Mouse (Mus musculus) hindbrain, embryonic 15.5 days (tissue): ENCODE measurements at regions not wholly inside any gene's neighbourhood (a gene's known extent, or its start where the extent isn't known, plus 50 kb on each side); places are given as distances from the start of the nearest gene placed in this dataset.
"Not testable (repeated sequence)": the region's sequence is repeated elsewhere in the genome, so short reads cannot be mapped to it uniquely, and the experiment has no call there.

ENCODE experiments used
- ATAC-seq: fragments of 200-750 bp; cut with Nextera tagmentation; 2 replicates; pipeline ENCODE4 v1.8.0; 2017; ENCODE audit warnings: low read depth, moderate number of reproducible peaks, moderate TSS enrichment; ENCODE audit not compliant: low FRiP score
- H3K27ac ChIP-seq: fragments of 300-500 bp; sonication (generic); replicated peaks from 2 replicates; pipeline ENCODE4 v1.5.1; 2015; ENCODE audit warnings: mild to moderate bottlenecking, inconsistent platforms
- H3K27me3 ChIP-seq: fragments of 300-500 bp; sonication (generic); 2 replicates; pipeline ENCODE4 v1.6.1; 2015; ENCODE audit warnings: control low read depth, inconsistent platforms
- H3K36me3 ChIP-seq: fragments of 300-500 bp; sonication (generic); 2 replicates; pipeline ENCODE4 v1.6.1; 2015; ENCODE audit warnings: control low read depth, inconsistent platforms
- H3K4me1 ChIP-seq: fragments of 300-500 bp; sonication (generic); replicated peaks from 2 replicates; pipeline ENCODE4 v1.6.1; 2015; ENCODE audit warnings: control low read depth, inconsistent platforms
- H3K4me2 ChIP-seq: fragments of 300-500 bp; sonication (generic); 2 replicates; pipeline ENCODE4 v1.6.1; 2015; ENCODE audit warnings: moderate library complexity, mild to moderate bottlenecking, inconsistent platforms
- H3K4me3 ChIP-seq: fragments of 300-500 bp; sonication (generic); 2 replicates; pipeline ENCODE4 v1.5.1; 2015; ENCODE audit warnings: mild to moderate bottlenecking, inconsistent platforms
- H3K9ac ChIP-seq: fragments of 300-500 bp; sonication (generic); 2 replicates; pipeline ENCODE4 v1.6.1; 2015; ENCODE audit warnings: inconsistent platforms
- H3K9me3 ChIP-seq: fragments of 300-500 bp; sonication (generic); 2 replicates; pipeline ENCODE4 v1.6.1; 2016; ENCODE audit warnings: control low read depth, inconsistent platforms
- WGBS: fragments of 180-500 bp; shearing (Covaris S2); methylation state at CpG from one replicate; pipeline ENCODE4 v1.1.7; 2015; 5-methylcytosine and 5-hydroxymethylcytosine counted together

DNA sequence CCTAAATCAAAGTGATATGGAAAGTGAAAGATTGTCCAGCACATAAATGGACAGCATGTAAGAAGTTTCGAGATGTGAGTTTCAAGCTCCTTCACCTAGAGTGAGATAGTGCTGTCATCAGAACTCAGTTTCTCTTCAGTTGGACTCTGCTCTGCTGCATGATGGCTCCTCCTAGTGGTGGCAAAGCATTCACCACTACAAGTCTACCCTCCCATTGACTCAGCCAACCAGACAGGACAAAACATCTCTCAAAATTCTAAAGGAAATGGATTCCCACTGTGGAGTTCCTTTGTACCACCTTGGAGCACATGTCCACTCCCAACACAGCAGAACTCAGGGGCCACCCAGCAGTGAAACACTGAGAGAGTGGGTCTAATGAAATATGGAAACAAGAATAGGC, 367.8 kb upstream of the Ngly1 start:
- 84% methylated on average over 1 of the region's 1 CpGs for WGBS
- Histone ChIP-seq H3K27ac (no peak overlapping the region), H3K4me3 (no peak overlapping the region), H3K27me3 (no peaks in the 10 kb centered on the region), H3K4me2 (no peak overlapping the region), H3K36me3 (no peaks in the 10 kb centered on the region), H3K9ac (no peak overlapping the region), H3K9me3 (no peaks in the 10 kb centered on the region), H3K4me1 (no peaks in the 10 kb centered on the region)
- no peak for ATAC-seq

DNA sequence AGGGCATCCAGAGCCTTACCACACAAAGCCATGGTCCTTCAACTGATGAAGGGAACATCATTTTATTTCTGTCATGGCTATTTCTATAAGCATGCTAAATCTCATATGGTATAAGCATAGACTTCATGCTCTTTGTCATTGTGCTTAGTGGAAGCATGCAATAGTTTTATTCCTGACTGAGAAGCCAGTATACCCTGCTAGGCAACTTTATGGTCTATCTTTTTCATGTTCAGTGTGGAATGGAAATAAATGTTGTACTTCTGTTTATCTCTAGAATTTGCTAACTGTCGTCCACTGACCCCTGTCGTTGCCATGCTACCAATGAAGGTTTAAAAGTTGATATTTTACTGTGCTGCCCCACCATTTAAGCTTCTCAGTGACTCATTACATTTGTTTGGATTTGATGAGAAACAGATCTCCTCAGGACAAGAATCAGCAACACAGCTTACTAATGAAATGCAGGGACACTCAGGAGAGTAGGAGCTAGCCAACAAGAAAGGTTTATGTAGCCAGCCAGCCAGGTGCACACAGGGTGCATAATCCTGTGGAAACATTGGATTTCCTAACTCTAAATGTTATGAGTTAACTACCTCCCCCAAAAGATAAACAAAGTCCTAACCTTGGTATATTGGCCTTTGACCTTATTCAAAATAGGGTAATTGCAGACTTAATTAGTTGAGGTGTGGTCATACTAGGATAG, 364.3 kb upstream of the Ngly1 start:
- no peaks in the 10 kb centered on the region for H3K4me1 ChIP-seq
- no peaks in the 10 kb centered on the region for H3K9me3 ChIP-seq
- no peak for ATAC-seq
- no peak overlapping the region for H3K4me2 ChIP-seq
- H3K27ac ChIP-seq: no peak overlapping the region
- H3K36me3 ChIP-seq: no peaks in the 10 kb centered on the region
- no peak overlapping the region for H3K4me3 ChIP-seq
- H3K9ac ChIP-seq: no peak overlapping the region
- WGBS: 87% methylated on average over 2 of the region's 2 CpGs
- no peaks in the 10 kb centered on the region for H3K27me3 ChIP-seq

DNA sequence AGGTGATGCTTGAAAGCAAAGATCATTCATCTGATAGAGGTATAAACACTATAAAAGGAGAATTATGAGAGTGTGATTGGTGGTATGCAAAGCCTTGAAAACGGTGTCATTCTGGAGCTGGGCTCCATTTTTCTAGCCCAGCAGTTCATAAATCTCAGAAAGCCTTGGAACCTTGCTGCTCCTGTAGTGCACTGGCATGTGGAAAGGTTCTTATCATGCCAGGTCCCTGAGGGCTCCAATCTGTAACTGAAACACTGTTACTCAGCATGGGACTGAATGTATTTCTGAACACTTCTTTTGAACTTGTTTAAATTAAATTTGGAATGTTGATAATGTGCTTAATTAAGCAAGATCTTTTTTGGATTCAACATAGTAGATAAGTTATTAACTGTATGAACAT, 352.0 kb upstream of the Ngly1 start:
- H3K9ac ChIP-seq: no peak overlapping the region
- no peaks in the 10 kb centered on the region for H3K4me1 ChIP-seq
- WGBS: 80% methylated on average over 1 of the region's 1 CpGs
- no peak overlapping the region for H3K4me3 ChIP-seq
- no peak for ATAC-seq
- no peaks in the 10 kb centered on the region for H3K27me3 ChIP-seq
- H3K4me2 ChIP-seq: no peak overlapping the region
- H3K9me3 ChIP-seq: no peaks in the 10 kb centered on the region
- no peaks in the 10 kb centered on the region for H3K36me3 ChIP-seq
- H3K27ac ChIP-seq: no peak overlapping the region

DNA sequence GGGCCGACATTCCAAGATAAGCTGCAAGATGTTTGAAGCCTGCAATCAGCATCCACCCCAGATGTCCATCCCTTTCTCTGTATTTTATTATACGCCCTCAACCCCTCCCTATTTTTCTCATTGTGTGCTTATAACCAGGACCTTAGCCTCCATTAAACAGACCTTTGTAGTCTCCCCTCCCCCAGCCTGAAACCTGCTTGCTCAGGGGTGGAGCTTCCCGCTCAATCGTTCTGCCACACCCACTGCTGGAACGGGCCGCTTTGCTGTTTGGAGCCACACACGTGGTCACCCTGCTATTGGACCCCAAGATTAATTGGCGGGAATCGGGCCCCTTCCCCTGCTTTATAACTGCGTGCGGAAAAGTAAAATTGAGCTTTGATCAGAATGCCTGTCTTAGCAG, 342.7 kb upstream of the Ngly1 start:
- H3K9me3 ChIP-seq, H3K4me2 ChIP-seq, H3K36me3 ChIP-seq, H3K9ac ChIP-seq, ATAC-seq, H3K27ac ChIP-seq, H3K27me3 ChIP-seq, H3K4me3 ChIP-seq, H3K4me1 ChIP-seq: not testable (repeated sequence)
- 88% methylated on average over 11 of the region's 11 CpGs for WGBS

GRCm38 (mm10) chr14:15913206-15913605, 335.9 kb upstream of the Ngly1 start:
- H3K9ac ChIP-seq, H3K9me3 ChIP-seq, H3K27me3 ChIP-seq, H3K27ac ChIP-seq, H3K4me1 ChIP-seq, H3K4me3 ChIP-seq, ATAC-seq, H3K4me2 ChIP-seq, H3K36me3 ChIP-seq: not testable (repeated sequence)
- WGBS: 71% methylated on average over 4 of the region's 4 CpGs

DNA sequence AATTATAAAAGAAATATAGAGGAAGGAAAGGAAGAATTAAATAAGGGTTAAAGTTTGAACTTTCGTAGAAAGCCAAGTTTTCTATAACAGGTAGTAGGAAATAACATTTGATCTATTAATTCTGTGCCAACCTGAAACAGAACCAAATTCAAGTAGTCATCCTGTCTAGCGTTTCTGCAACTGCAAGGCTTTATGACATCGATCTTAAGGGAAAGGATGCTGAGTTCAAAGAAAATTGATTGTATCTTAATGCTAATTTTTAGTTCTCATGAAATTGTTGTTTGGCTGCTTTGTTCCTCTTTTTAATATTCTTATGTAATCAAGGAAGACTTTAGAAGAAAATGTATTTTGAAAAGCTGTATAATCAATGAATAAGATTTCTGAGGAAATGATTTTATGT, 334.9 kb upstream of the Ngly1 start:
- 88% methylated on average over 3 of the region's 3 CpGs for WGBS
- no peaks in the 10 kb centered on the region for H3K9me3 ChIP-seq
- no peak for ATAC-seq
- H3K4me3 ChIP-seq: no peak overlapping the region
- no peaks in the 10 kb centered on the region for H3K27me3 ChIP-seq
- no peak overlapping the region for H3K4me2 ChIP-seq
- H3K9ac ChIP-seq: no peak overlapping the region
- no peaks in the 10 kb centered on the region for H3K36me3 ChIP-seq
- H3K4me1 ChIP-seq: no peaks in the 10 kb centered on the region
- no peak overlapping the region for H3K27ac ChIP-seq

GRCm38 (mm10) chr14:15924676-15925075, 324.4 kb upstream of the Ngly1 start:
- H3K27me3 ChIP-seq, H3K4me1 ChIP-seq, H3K9ac ChIP-seq, H3K4me2 ChIP-seq, H3K9me3 ChIP-seq, H3K36me3 ChIP-seq, H3K27ac ChIP-seq, H3K4me3 ChIP-seq, ATAC-seq: not testable (repeated sequence)
- 82% methylated on average over 3 of the region's 3 CpGs for WGBS

DNA sequence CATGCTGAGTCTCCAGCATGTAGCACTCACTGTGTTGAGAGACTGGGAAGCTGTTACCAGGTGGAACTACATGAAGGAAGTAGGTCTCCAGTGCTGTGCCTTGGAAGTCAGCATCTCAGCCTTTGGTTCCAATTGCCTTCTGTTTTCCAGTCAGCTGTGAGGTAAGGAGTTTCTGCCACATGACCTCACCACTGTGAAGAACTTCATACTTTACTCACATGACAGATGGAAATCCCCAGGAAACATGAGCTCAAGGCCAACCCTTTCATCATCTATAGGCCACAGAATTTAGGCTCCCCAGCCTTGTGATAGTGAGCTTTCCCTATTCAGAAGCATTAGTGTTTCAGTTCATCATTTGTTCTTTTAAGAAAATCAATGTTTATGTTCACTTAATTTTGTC, 314.4 kb upstream of the Ngly1 start:
- Histone ChIP-seq H3K4me3 (no peak overlapping the region), H3K9ac (no peak overlapping the region), H3K27ac (no peak overlapping the region), H3K9me3 (no peaks in the 10 kb centered on the region), H3K4me1 (no peaks in the 10 kb centered on the region), H3K36me3 (no peaks in the 10 kb centered on the region), H3K27me3 (no peaks in the 10 kb centered on the region), H3K4me2 (no peak overlapping the region)
- ATAC-seq: no peak

DNA sequence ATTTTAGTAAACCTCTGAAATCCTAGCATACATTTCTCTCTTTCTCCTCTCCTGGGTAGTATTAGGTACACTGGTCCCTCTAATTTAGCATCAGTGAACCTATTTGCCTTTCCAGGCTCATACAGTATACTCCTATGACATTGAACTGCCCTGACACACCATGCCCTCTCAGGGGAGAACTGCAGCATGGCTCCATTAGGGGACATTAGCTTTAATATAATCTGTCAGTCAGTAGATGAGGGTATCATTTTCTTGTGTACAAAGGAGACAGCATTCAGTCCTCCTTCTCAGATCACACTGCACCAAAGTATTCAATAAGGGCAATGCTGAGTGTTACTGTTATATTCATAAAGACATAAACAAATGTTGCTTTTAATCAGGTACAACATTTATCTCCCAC, 278.8 kb upstream of the Ngly1 start:
- no peaks in the 10 kb centered on the region for H3K36me3 ChIP-seq
- H3K27me3 ChIP-seq: no peaks in the 10 kb centered on the region
- H3K9me3 ChIP-seq: no peaks in the 10 kb centered on the region
- no peak overlapping the region for H3K27ac ChIP-seq
- no peak for ATAC-seq
- H3K9ac ChIP-seq: no peak overlapping the region
- H3K4me1 ChIP-seq: no peaks in the 10 kb centered on the region
- H3K4me3 ChIP-seq: no peak overlapping the region
- no peak overlapping the region for H3K4me2 ChIP-seq

DNA sequence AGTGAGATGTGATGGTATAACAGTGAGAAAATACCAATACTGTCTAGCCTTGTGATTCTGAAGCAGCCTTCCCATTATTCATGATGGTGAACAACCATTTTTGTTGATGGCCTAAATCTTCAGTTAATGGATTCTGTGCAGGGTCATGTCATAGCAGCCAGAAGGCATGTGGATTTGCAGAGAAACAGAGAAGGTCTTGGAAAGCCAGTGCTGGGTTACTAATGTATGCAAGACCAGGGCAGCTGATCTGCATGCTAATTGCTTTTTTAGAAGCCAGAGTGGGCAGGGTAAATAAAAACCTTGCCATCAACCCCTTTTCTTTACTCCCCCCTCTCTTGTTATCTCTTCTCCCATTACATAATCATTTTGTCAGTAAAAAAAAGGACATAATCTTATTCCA, 278.3 kb upstream of the Ngly1 start:
- H3K36me3 ChIP-seq: no peaks in the 10 kb centered on the region
- H3K4me1 ChIP-seq: no peaks in the 10 kb centered on the region
- ATAC-seq: no peak

GRCm38 (mm10) chr14:15971306-15971705, 277.8 kb upstream of the Ngly1 start:
- Histone ChIP-seq H3K4me1 (no peaks in the 10 kb centered on the region), H3K36me3 (no peaks in the 10 kb centered on the region), H3K27me3 (no peaks in the 10 kb centered on the region), H3K4me2 (no peak overlapping the region), H3K27ac (no peak overlapping the region), H3K9ac (no peak overlapping the region), H3K4me3 (no peak overlapping the region), H3K9me3 (no peaks in the 10 kb centered on the region)
- ATAC-seq: no peak

More for the DNA sequence above, 278.3 kb upstream of the Ngly1 start:
- no peak overlapping the region for H3K4me3 ChIP-seq
- no peaks in the 10 kb centered on the region for H3K9me3 ChIP-seq
- H3K9ac ChIP-seq: no peak overlapping the region
- H3K27ac ChIP-seq: no peak overlapping the region
- H3K4me2 ChIP-seq: no peak overlapping the region
- H3K27me3 ChIP-seq: no peaks in the 10 kb centered on the region

- Histone ChIP-seq H3K9me3 (no peaks in the 10 kb centered on the region), H3K4me1 (no peaks in the 10 kb centered on the region), H3K9ac (no peak overlapping the region), H3K27ac (no peak overlapping the region), H3K4me3 (no peak overlapping the region), H3K4me2 (no peak overlapping the region), H3K27me3 (no peaks in the 10 kb centered on the region), H3K36me3 (no peaks in the 10 kb centered on the region)
- no peak for ATAC-seq
- WGBS: 97% methylated on average over 1 of the region's 1 CpGs
These were observed 271.7 kb upstream of the Ngly1 start for GRCm38 (mm10) chr14:15977366-15977765.

DNA sequence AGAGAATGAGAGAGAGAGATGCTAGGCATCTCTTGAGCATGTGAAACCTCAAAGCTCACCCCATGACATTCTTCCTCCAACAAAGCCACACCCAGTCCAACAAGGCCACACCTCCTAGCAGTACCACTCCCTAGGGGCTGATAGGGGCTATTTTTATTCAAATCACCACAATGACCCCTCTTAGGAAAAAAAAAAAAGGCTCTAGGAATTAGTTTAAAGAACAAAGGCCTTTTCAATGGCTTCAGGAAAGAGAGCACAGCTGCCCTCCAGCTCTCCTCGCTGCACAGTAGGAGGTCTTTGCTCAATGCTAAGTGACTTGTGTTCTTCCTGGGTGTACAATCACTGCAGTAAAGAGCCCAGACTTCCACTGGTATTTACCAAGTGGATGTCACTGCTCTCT, 270.8 kb upstream of the Ngly1 start:
- Histone ChIP-seq H3K27me3 (no peaks in the 10 kb centered on the region), H3K4me3 (no peak overlapping the region), H3K36me3 (no peaks in the 10 kb centered on the region), H3K4me2 (no peak overlapping the region), H3K4me1 (no peaks in the 10 kb centered on the region), H3K9ac (no peak overlapping the region), H3K9me3 (no peaks in the 10 kb centered on the region), H3K27ac (no peak overlapping the region)
- ATAC-seq: no peak
- 8% methylated on average over 1 of the region's 1 CpGs for WGBS
